Mouse (Mus musculus): ENCODE data around the gene Dhx32.

DNA sequence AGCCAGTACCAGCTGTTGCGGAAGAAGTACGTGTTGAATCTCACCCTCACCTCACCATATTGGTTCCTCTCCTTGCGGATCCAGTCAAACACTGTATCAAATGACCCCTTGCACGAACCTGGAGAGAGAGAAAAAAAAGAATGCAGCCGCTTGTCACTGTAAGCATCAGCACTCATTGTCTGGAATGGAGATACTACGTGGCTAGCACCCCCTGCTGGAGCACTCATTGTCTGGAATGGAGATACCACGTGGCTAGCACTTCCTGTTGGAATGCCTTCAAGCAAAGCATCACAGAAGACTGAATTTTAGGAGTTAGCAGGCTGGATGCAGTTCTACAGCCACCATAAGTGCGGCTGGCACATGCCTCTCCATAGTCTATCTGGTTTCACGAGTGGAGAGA, 106.5 kb downstream of the Dhx32 start:
- TF ChIP-seq HCFC1 (IDR thresholded peaks at IDR 0.05; ENCODE audit: borderline replicate concordance, insufficient read depth, low read length), result no peak
- no peak for TF ChIP-seq CHD2 (IDR thresholded peaks at IDR 0.05; ENCODE audit: low read depth, low read length)
